27 mouse cellular contexts compared by ENCODE assay signal in the genomic region with DNA sequence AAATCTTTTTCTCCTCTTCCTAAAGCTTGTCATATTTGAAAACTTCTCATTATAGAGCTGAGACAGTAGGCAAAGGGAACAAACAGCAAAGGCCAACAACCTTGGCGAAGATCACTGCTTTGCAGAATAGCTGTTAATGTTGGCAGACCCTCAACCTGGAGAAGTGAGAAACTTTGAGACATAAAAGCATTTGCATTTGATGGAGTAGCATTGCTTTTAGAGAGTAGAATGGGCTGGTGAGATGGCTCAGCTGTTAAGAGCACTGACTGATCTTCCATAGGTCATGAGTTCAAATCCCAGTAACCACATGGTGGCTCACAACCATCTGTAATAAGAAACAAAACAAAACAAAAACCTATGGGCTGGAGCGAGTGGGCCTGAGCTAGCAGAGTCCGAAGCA.
"Had no signal": no experiment of that assay in that cellular context is flagged by ENCODE, and none has a peak within 500 bp of the region (broad histone marks: within the 10 kb centered on the region; RNA-seq: fewer than 3 reads in every experiment).

No protein-coding gene starts in this region.

- H3K4me2 ChIP-seq: embryonic facial prominence, embryonic 12.5 days; embryonic facial prominence, embryonic 13.5 days; embryonic facial prominence, embryonic 15.5 days; forebrain, embryonic 12.5 days; forebrain, embryonic 13.5 days; forebrain, embryonic 15.5 days had no signal

- DNase-seq: cerebellum, adult 18-20 months; cerebellum, adult 2 months; cerebellum, adult 8-10 months; cerebellum, adult 9-10 months; cerebellum, adult 9-11 months; cerebellum, postnatal 14 days; cerebellum, postnatal 25 days; cerebellum, postnatal 36 days; embryo, embryonic 11 days; forebrain, postnatal 0 days; gastrocnemius, adult 2 months; gastrocnemius, postnatal 10 days; gastrocnemius, postnatal 14 days; gastrocnemius, postnatal 25 days; gastrocnemius, postnatal 36 days; heart, adult 18-20 months had no signal

- H3K9ac ChIP-seq: embryonic facial prominence, embryonic 12.5 days; embryonic facial prominence, embryonic 13.5 days; embryonic facial prominence, embryonic 15.5 days; forebrain, embryonic 12.5 days; forebrain, embryonic 13.5 days; forebrain, embryonic 15.5 days; forebrain, postnatal 0 days had no signal

- H3K27me3 ChIP-seq: embryonic facial prominence, embryonic 12.5 days; embryonic facial prominence, embryonic 13.5 days; embryonic facial prominence, embryonic 15.5 days; forebrain, embryonic 12.5 days; forebrain, embryonic 13.5 days; forebrain, embryonic 15.5 days had no signal

- H3K9me3 ChIP-seq: embryonic facial prominence, embryonic 10.5 days; embryonic facial prominence, embryonic 12.5 days; embryonic facial prominence, embryonic 13.5 days; embryonic facial prominence, embryonic 15.5 days; forebrain, embryonic 10.5 days; forebrain, embryonic 12.5 days; forebrain, embryonic 13.5 days; forebrain, embryonic 15.5 days had no signal

- H3K27ac ChIP-seq: embryonic facial prominence, embryonic 10.5 days; embryonic facial prominence, embryonic 12.5 days; embryonic facial prominence, embryonic 13.5 days; embryonic facial prominence, embryonic 15.5 days; forebrain, embryonic 10.5 days; forebrain, embryonic 12.5 days; forebrain, embryonic 13.5 days; forebrain, embryonic 15.5 days; gastrocnemius, adult 2 months had no signal

- H3K4me3 ChIP-seq: embryonic facial prominence, embryonic 10.5 days; embryonic facial prominence, embryonic 12.5 days; embryonic facial prominence, embryonic 13.5 days; embryonic facial prominence, embryonic 15.5 days; erythroblast, embryonic 14.5 days; forebrain, embryonic 10.5 days; forebrain, embryonic 12.5 days; forebrain, embryonic 13.5 days; forebrain, embryonic 15.5 days; gastrocnemius, adult 2 months had no signal

- ATAC-seq: forebrain, embryonic 13.5 days; forebrain, embryonic 14.5 days; forebrain, embryonic 15.5 days; forebrain, embryonic 16.5 days; forebrain, postnatal 0 days had no signal

- H3K36me3 ChIP-seq: embryonic facial prominence, embryonic 10.5 days; embryonic facial prominence, embryonic 12.5 days; embryonic facial prominence, embryonic 13.5 days; embryonic facial prominence, embryonic 15.5 days; forebrain, embryonic 10.5 days; forebrain, embryonic 12.5 days; forebrain, embryonic 15.5 days had no signal

- H3K4me1 ChIP-seq: embryonic facial prominence, embryonic 10.5 days; embryonic facial prominence, embryonic 12.5 days; embryonic facial prominence, embryonic 13.5 days; embryonic facial prominence, embryonic 15.5 days; forebrain, embryonic 10.5 days; forebrain, embryonic 12.5 days; forebrain, embryonic 13.5 days; forebrain, embryonic 15.5 days had no signal
